15 mouse cellular contexts compared by ENCODE assay signal in genomic region chr6:6861798-6862428, GRCm38 (mm10). TPM values are rescaled to one million over a fixed set of nuclear protein-coding genes. Genes with fewer than 3 reads are reported as not detected.
DNase-seq lines count a peak whose midpoint lies in the region; ATAC-seq and TF ChIP-seq lines count a peak whose summit lies in the region.
"Had no signal": no experiment of that assay in that cellular context is flagged by ENCODE, and none has a peak within 500 bp of the region (broad histone marks: within the 10 kb centered on the region; RNA-seq: fewer than 3 reads in every experiment).

No protein-coding gene starts in this region.

- H3K4me2 ChIP-seq in heart, embryonic 16.5 days (ENCODE audit: low read depth, low read length) = peak overlapping the region; percentile 86; the same call in 1 of the 2 replicates
- peak overlapping the region; percentile 76 for H3K4me2 ChIP-seq in embryonic facial prominence, embryonic 13.5 days
- H3K4me2 ChIP-seq in limb, embryonic 14.5 days (replicated peaks; ENCODE audit: low read depth, low read length, severe bottlenecking) = peak overlapping the region; percentile 85

- DNase-seq in heart, postnatal 36 days = no peak
- peak; percentile 83 for DNase-seq in brain, embryonic 14.5 days (ENCODE audit: low read depth)
- DNase-seq in limb, embryonic 14.5 days (ENCODE audit: low spot score) = no peak
- no peak for DNase-seq in ovary, adult 18-20 months (ENCODE audit: low spot score)
- DNase-seq in layer of hippocampus, adult 9-11 months = no peak
- DNase-seq: adrenal gland, adult 8-10 months had no signal

- TF ChIP-seq POLR2A in brain, embryonic 14.5 days (IDR thresholded peaks at IDR 0.05; ENCODE audit: borderline replicate concordance, extremely low read depth, insufficient read depth, insufficient read length, poor library complexity, severe bottlenecking) = no peak
- TF ChIP-seq POLR2A in limb, embryonic 14.5 days (IDR thresholded peaks at IDR 0.05; ENCODE audit: borderline replicate concordance, extremely low read depth, insufficient read depth, insufficient read length) = no peak

- H3K27me3 ChIP-seq in heart, embryonic 16.5 days (ENCODE audit: control insufficient read depth, insufficient read depth, low read length) = peaks cover 73% of the 10 kb centered on the region
- H3K27me3 ChIP-seq in embryonic facial prominence, embryonic 13.5 days = peaks cover 94% of the 10 kb centered on the region
- H3K27me3 ChIP-seq in limb, embryonic 14.5 days (ENCODE audit: control insufficient read depth, insufficient read depth, low read length) = peaks cover 96% of the 10 kb centered on the region

- H3K9me3 ChIP-seq in heart, embryonic 16.5 days (replicated peaks; ENCODE audit: control insufficient read depth, low read length) = no peaks in the 10 kb centered on the region
- H3K9me3 ChIP-seq in embryonic facial prominence, embryonic 13.5 days = no peaks in the 10 kb centered on the region
- no peaks in the 10 kb centered on the region for H3K9me3 ChIP-seq in limb, embryonic 14.5 days (ENCODE audit: control insufficient read depth, low read length)

- no peak for ATAC-seq in heart, embryonic 16.5 days (replicated peaks; ENCODE audit: extremely low read depth, insufficient read depth, low FRiP score)
- no peak for ATAC-seq in embryonic facial prominence, embryonic 13.5 days (ENCODE audit: insufficient number of reproducible peaks, insufficient read depth, low FRiP score, low TSS enrichment, low read depth)
- ATAC-seq in limb, embryonic 14.5 days (ENCODE audit: low FRiP score, low read depth) = no peak
- ATAC-seq: CD4-positive, CD25-positive, alpha-beta regulatory T cell, adult 4 months; inflammation-experienced regulatory T-cells, adult 6 months had no signal

- H3K4me1 ChIP-seq in heart, embryonic 16.5 days (ENCODE audit: control insufficient read depth, insufficient read depth, low read length) = peaks cover 15% of the 10 kb centered on the region
- H3K4me1 ChIP-seq in embryonic facial prominence, embryonic 13.5 days = peaks cover 44% of the 10 kb centered on the region
- peaks cover 7% of the 10 kb centered on the region; the same call in 1 of the 2 replicates for H3K4me1 ChIP-seq in limb, embryonic 14.5 days (ENCODE audit: control insufficient read depth, insufficient read depth, low read length)

- no peak overlapping the region for H3K9ac ChIP-seq in heart, embryonic 16.5 days (ENCODE audit: low read length)
- H3K9ac ChIP-seq in embryonic facial prominence, embryonic 13.5 days = peak overlapping the region; percentile 85; the same call in 1 of the 2 replicates
- H3K9ac ChIP-seq in limb, embryonic 14.5 days (ENCODE audit: low read depth, low read length, severe bottlenecking) = no peak overlapping the region

- no peaks in the 10 kb centered on the region for H3K36me3 ChIP-seq in heart, embryonic 16.5 days (ENCODE audit: control insufficient read depth, insufficient read depth)
- no peaks in the 10 kb centered on the region for H3K36me3 ChIP-seq in embryonic facial prominence, embryonic 13.5 days
- no peaks in the 10 kb centered on the region for H3K36me3 ChIP-seq in limb, embryonic 14.5 days (ENCODE audit: control insufficient read depth, insufficient read depth, low read length)

- H3K4me3 ChIP-seq in heart, embryonic 16.5 days (ENCODE audit: low read length) = no peak overlapping the region
- H3K4me3 ChIP-seq in embryonic facial prominence, embryonic 13.5 days = peak overlapping the region; percentile 58
- peak overlapping the region; percentile 50 for H3K4me3 ChIP-seq in limb, embryonic 14.5 days (replicated peaks; ENCODE audit: low read length)

- 3% methylated on average over 11 of the region's 11 CpGs for WGBS in heart, embryonic 16.5 days
- WGBS in embryonic facial prominence, embryonic 13.5 days = 2% methylated on average over 11 of the region's 11 CpGs
- WGBS in limb, embryonic 14.5 days = 4% methylated on average over 11 of the region's 11 CpGs

- no peak overlapping the region for H3K27ac ChIP-seq in heart, embryonic 16.5 days (ENCODE audit: low read length)
- peak overlapping the region; percentile 91 for H3K27ac ChIP-seq in embryonic facial prominence, embryonic 13.5 days
- H3K27ac ChIP-seq in limb, embryonic 14.5 days (replicated peaks; ENCODE audit: low read depth, low read length) = no peak overlapping the region

- no peak for TF ChIP-seq CTCF in brain, embryonic 14.5 days (IDR thresholded peaks at IDR 0.05; ENCODE audit: borderline replicate concordance, extremely low read depth, insufficient read depth, insufficient read length)

- intact Hi-C loops in heart, postnatal 36 days (cut with DNase I) = loop anchor here (5.0 to 10.0 kb wide), 2 partner anchors 165 to 397 kb away; no protein-coding TSS in a partner anchor

RNA-seq across cellular contexts. Expression of gene Dlx6, which starts 1.2 kb away (rescaled TPM):
- not detected in 2 replicates for polyA plus RNA-seq in heart, embryonic 16.5 days (2015; fragmentation: Nextera tagmentation; extraction: Ambion mirVana)
- total RNA-seq in heart, postnatal 36 days (2021) = not detected
- polyA plus RNA-seq in brain, embryonic 14.5 days (2012; rRNA removed) = 13.2 and 22.9 TPM in 2 replicates
- 4.6 and 5.1 TPM in 2 replicates for polyA plus RNA-seq in embryonic facial prominence, embryonic 13.5 days (2015; fragmentation: Nextera tagmentation; extraction: Ambion mirVana)
- polyA plus RNA-seq in limb, embryonic 14.5 days (2012; rRNA removed) = 6.8 and 7.4 TPM in 2 replicates
- 1.00 and 1.8 TPM in 2 replicates for polyA plus RNA-seq in limb, embryonic 14.5 days (2014; fragmentation: Nextera tagmentation; extraction: Ambion mirVana)
- total RNA-seq: gastrocnemius, adult 8-10 months; megakaryocyte-erythroid progenitor cell, adult 5-6 weeks had no signal
- polyA plus RNA-seq: CD4-positive, CD25-positive, alpha-beta regulatory T cell, adult 4 months; inflammation-experienced regulatory T-cells, adult 6 months; liver, embryonic 16.5 days; small intestine, adult 2 months; thymus, postnatal 0 days had no signal

RNA-seq across cellular contexts. Expression of gene Dlx5, which starts 20.0 kb away (rescaled TPM):
- 1.1 and 1.4 TPM in 2 replicates for polyA plus RNA-seq in heart, embryonic 16.5 days (2015; fragmentation: Nextera tagmentation; extraction: Ambion mirVana)
- under 1 TPM; 0.19 TPM for total RNA-seq in heart, postnatal 36 days (2021)
- 15.5 and 20.4 TPM in 2 replicates for polyA plus RNA-seq in brain, embryonic 14.5 days (2012; rRNA removed)
- polyA plus RNA-seq in embryonic facial prominence, embryonic 13.5 days (2015; fragmentation: Nextera tagmentation; extraction: Ambion mirVana) = 44.3 and 54.9 TPM in 2 replicates
- polyA plus RNA-seq in limb, embryonic 14.5 days (2012; rRNA removed) = 18.8 and 20.8 TPM in 2 replicates
- 35.1 and 35.7 TPM in 2 replicates for polyA plus RNA-seq in limb, embryonic 14.5 days (2014; fragmentation: Nextera tagmentation; extraction: Ambion mirVana)
- total RNA-seq: gastrocnemius, adult 8-10 months; megakaryocyte-erythroid progenitor cell, adult 5-6 weeks had no signal
- polyA plus RNA-seq: CD4-positive, CD25-positive, alpha-beta regulatory T cell, adult 4 months; inflammation-experienced regulatory T-cells, adult 6 months; small intestine, adult 2 months had no signal
